ENCODE assay signal across 21 mouse cellular contexts in genomic region chr17:49522435-49522834, GRCm38 (mm10). TPM values are rescaled to one million over a fixed set of nuclear protein-coding genes. Genes with fewer than 3 reads are reported as not detected.
DNase-seq lines count a peak whose midpoint lies in the region; ATAC-seq lines count a peak whose summit lies in the region.
"Had no signal": no experiment of that assay in that cellular context is flagged by ENCODE, and none has a peak within 500 bp of the region (broad histone marks: within the 10 kb centered on the region; RNA-seq: fewer than 3 reads in every experiment).

No protein-coding gene starts in this region.

- H3K4me1 ChIP-seq in forebrain, embryonic 16.5 days (replicated peaks; ENCODE audit: control insufficient read depth, insufficient read depth, low read length): peaks cover 4% of the 10 kb centered on the region
- H3K4me1 ChIP-seq in forebrain, embryonic 11.5 days (replicated peaks; ENCODE audit: control insufficient read depth, insufficient read depth, low read length): no peaks in the 10 kb centered on the region
- peaks cover 3% of the 10 kb centered on the region; the same call in 1 of the 2 replicates for H3K4me1 ChIP-seq in neural tube, embryonic 12.5 days
- H3K4me1 ChIP-seq in neural tube, embryonic 15.5 days: peaks cover 19% of the 10 kb centered on the region

- no peak overlapping the region for H3K4me3 ChIP-seq in forebrain, embryonic 16.5 days (replicated peaks; ENCODE audit: low read length)
- H3K4me3 ChIP-seq in forebrain, embryonic 11.5 days (ENCODE audit: low read depth, low read length): no peak overlapping the region
- no peak overlapping the region for H3K4me3 ChIP-seq in neural tube, embryonic 12.5 days
- H3K4me3 ChIP-seq in neural tube, embryonic 15.5 days (replicated peaks): no peak overlapping the region
- H3K4me3 ChIP-seq: embryonic facial prominence, embryonic 13.5 days; heart, adult 2 months; heart, embryonic 15.5 days had no signal

- no peak overlapping the region for H3K27ac ChIP-seq in forebrain, embryonic 16.5 days (ENCODE audit: low read length)
- H3K27ac ChIP-seq in forebrain, embryonic 11.5 days (ENCODE audit: low read depth, low read length): no peak overlapping the region
- H3K27ac ChIP-seq in neural tube, embryonic 12.5 days: no peak overlapping the region
- H3K27ac ChIP-seq in neural tube, embryonic 15.5 days (replicated peaks): no peak overlapping the region
- H3K27ac ChIP-seq: embryonic facial prominence, embryonic 13.5 days; heart, adult 2 months; heart, embryonic 15.5 days; hindbrain, embryonic 14.5 days had no signal

- no peak for DNase-seq in forebrain, embryonic 11.5 days (ENCODE audit: low spot score)
- DNase-seq in ZHBTc4 (ENCODE audit: low read depth, low spot score): peak; percentile 35
- no peak for DNase-seq in frontal cortex, postnatal 36 days (ENCODE audit: low spot score in 2 of 2)
- no peak for DNase-seq in retina, postnatal 1 day
- DNase-seq: adrenal gland, postnatal 14 days; cerebellum, adult 18-20 months; cerebellum, adult 9-11 months; cerebellum, postnatal 36 days; gastrocnemius, postnatal 14 days; heart, adult 2 months; heart, postnatal 14 days had no signal

- ATAC-seq in forebrain, embryonic 16.5 days: 0 out of 2 replicates have a peak, but pooled peaks have one; percentile 41
- ATAC-seq in forebrain, embryonic 11.5 days (replicated peaks; ENCODE audit: low FRiP score): no peak
- peak; percentile 52; the same call in 1 of the 2 replicates for ATAC-seq in neural tube, embryonic 12.5 days (ENCODE audit: low FRiP score, low read depth)
- no peak for ATAC-seq in neural tube, embryonic 15.5 days (ENCODE audit: low FRiP score)
- ATAC-seq: activated CD4-positive, CD25-positive, alpha-beta regulatory T cell, adult 4 months; intestine, embryonic 16.5 days had no signal

- no peak overlapping the region for H3K9ac ChIP-seq in forebrain, embryonic 16.5 days (replicated peaks; ENCODE audit: low read depth, low read length)
- H3K9ac ChIP-seq in forebrain, embryonic 11.5 days (ENCODE audit: low read length): no peak overlapping the region
- H3K9ac ChIP-seq in neural tube, embryonic 12.5 days: no peak overlapping the region
- no peak overlapping the region for H3K9ac ChIP-seq in neural tube, embryonic 15.5 days (replicated peaks)
- H3K9ac ChIP-seq: embryonic facial prominence, embryonic 13.5 days; heart, embryonic 15.5 days; hindbrain, embryonic 14.5 days had no signal

- no peaks in the 10 kb centered on the region for H3K36me3 ChIP-seq in forebrain, embryonic 16.5 days (ENCODE audit: control insufficient read depth, insufficient read depth)
- H3K36me3 ChIP-seq in forebrain, embryonic 11.5 days (ENCODE audit: control insufficient read depth, insufficient read depth, low read length): no peaks in the 10 kb centered on the region
- H3K36me3 ChIP-seq in neural tube, embryonic 12.5 days: no peaks in the 10 kb centered on the region
- no peaks in the 10 kb centered on the region for H3K36me3 ChIP-seq in neural tube, embryonic 15.5 days
- H3K36me3 ChIP-seq: embryonic facial prominence, embryonic 13.5 days; G1E; heart, embryonic 15.5 days had no signal

- H3K9me3 ChIP-seq in forebrain, embryonic 16.5 days (ENCODE audit: control insufficient read depth, low read length): no peaks in the 10 kb centered on the region; the same call in 1 of the 2 replicates
- H3K9me3 ChIP-seq in forebrain, embryonic 11.5 days (ENCODE audit: control insufficient read depth, low read length): no peaks in the 10 kb centered on the region
- no peaks in the 10 kb centered on the region for H3K9me3 ChIP-seq in neural tube, embryonic 12.5 days
- no peaks in the 10 kb centered on the region for H3K9me3 ChIP-seq in neural tube, embryonic 15.5 days (replicated peaks)
- H3K9me3 ChIP-seq: embryonic facial prominence, embryonic 13.5 days; heart, embryonic 15.5 days had no signal

- H3K27me3 ChIP-seq in forebrain, embryonic 16.5 days (replicated peaks; ENCODE audit: control insufficient read depth, insufficient read depth, low read length): no peaks in the 10 kb centered on the region
- H3K27me3 ChIP-seq in forebrain, embryonic 11.5 days (ENCODE audit: control insufficient read depth, insufficient read depth, low read length): no peaks in the 10 kb centered on the region
- no peaks in the 10 kb centered on the region for H3K27me3 ChIP-seq in neural tube, embryonic 12.5 days (replicated peaks)
- H3K27me3 ChIP-seq in neural tube, embryonic 15.5 days (replicated peaks): 0 out of 2 replicates have a peak, but pooled peaks cover 2% of the 10 kb centered on the region
- H3K27me3 ChIP-seq: embryonic facial prominence, embryonic 13.5 days; heart, embryonic 15.5 days had no signal

- WGBS in forebrain, embryonic 16.5 days: 18% methylated on average over 2 of the region's 2 CpGs
- 49% methylated on average over 2 of the region's 2 CpGs for WGBS in forebrain, embryonic 11.5 days
- 27% methylated on average over 2 of the region's 2 CpGs for WGBS in neural tube, embryonic 12.5 days
- 27% methylated on average over 2 of the region's 2 CpGs for WGBS in neural tube, embryonic 15.5 days

- no peak overlapping the region for H3K4me2 ChIP-seq in forebrain, embryonic 16.5 days (ENCODE audit: low read length)
- no peak overlapping the region for H3K4me2 ChIP-seq in forebrain, embryonic 11.5 days (ENCODE audit: low read depth, low read length, severe bottlenecking)
- H3K4me2 ChIP-seq in neural tube, embryonic 12.5 days (replicated peaks): no peak overlapping the region
- H3K4me2 ChIP-seq in neural tube, embryonic 15.5 days: no peak overlapping the region
- H3K4me2 ChIP-seq: embryonic facial prominence, embryonic 13.5 days; heart, embryonic 11.5 days; heart, embryonic 15.5 days; hindbrain, embryonic 14.5 days had no signal

RNA-seq across cellular contexts. Expression of gene Daam2, which starts 41.7 kb away (rescaled TPM):
- polyA plus RNA-seq in forebrain, embryonic 16.5 days (2015; fragmentation: Nextera tagmentation; extraction: Ambion mirVana): 1.6 and 1.7 TPM in 2 replicates
- 1.5 and 1.9 TPM in 2 replicates for polyA plus RNA-seq in forebrain, embryonic 11.5 days (2014; fragmentation: Nextera tagmentation; extraction: Ambion mirVana)
- 5.7 and 6.5 TPM in 2 replicates for polyA plus RNA-seq in neural tube, embryonic 12.5 days (2016; fragmentation: Nextera tagmentation; extraction: Ambion mirVana)
- 4.0 and 4.8 TPM in 2 replicates for polyA plus RNA-seq in neural tube, embryonic 15.5 days (2015; fragmentation: Nextera tagmentation; extraction: Ambion mirVana)
- polyA plus RNA-seq: G1E had no signal

Comparison
In these comparisons a context has a peak if more than half of its experiments do, and no peak if none do; other contexts are left out.
1. ATAC-seq: peak in forebrain, embryonic 16.5 days (single experiment) and neural tube, embryonic 12.5 days (single experiment); none in forebrain, embryonic 11.5 days (single experiment) and neural tube, embryonic 15.5 days (single experiment).